Mouse (Mus musculus): ENCODE data around the gene Bscl2.

DNA sequence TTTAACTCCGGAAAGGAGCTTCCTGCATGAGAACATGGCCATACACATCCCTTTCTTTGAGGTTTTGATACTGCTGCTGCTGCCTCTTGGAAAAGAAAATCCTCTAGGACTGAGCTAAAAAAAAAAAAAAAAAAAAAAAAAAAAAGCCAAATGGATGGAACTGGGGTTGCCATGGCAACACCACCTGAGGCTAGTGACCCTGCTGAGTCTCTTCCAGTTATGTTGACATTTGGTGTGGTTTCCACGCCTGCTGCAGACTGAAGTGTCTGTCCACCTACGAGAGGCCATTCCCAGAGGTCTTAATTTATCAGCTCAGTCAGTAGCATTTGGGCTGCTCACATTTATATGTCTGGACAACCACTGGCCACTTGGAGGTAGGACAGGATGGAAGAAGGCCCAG lies 48.7 kb upstream of the Bscl2 start:
- TF ChIP-seq CTCF (IDR thresholded peaks at IDR 0.05; ENCODE audit: low read depth, low read length): no peak
- no peak for TF ChIP-seq POLR2A (IDR thresholded peaks at IDR 0.05; ENCODE audit: extremely low read depth, insufficient read depth, low read length)

All from liver, adult 2 months (tissue).